ENCODE assay signal across 11 mouse cellular contexts in genomic region chr9:14764765-14765164, GRCm38 (mm10). TPM values are rescaled to one million over a fixed set of nuclear protein-coding genes. Genes with fewer than 3 reads are reported as not detected.
A peak's percentile ranks its signal among the peaks of the same experiment; 100 is the strongest.
DNase-seq lines count a peak whose midpoint lies in the region; ATAC-seq and TF ChIP-seq lines count a peak whose summit lies in the region.
"Had no signal": no experiment of that assay in that cellular context is flagged by ENCODE, and none has a peak within 500 bp of the region (broad histone marks: within the 10 kb centered on the region; RNA-seq: fewer than 3 reads in every experiment).

No protein-coding gene starts in this region.

- H3K9me3 ChIP-seq in kidney, embryonic 16.5 days (ENCODE audit: low read length) = no peaks in the 10 kb centered on the region
- no peaks in the 10 kb centered on the region for H3K9me3 ChIP-seq in MEL (replicated peaks; ENCODE audit: insufficient read depth, low read length)
- no peaks in the 10 kb centered on the region for H3K9me3 ChIP-seq in limb, embryonic 13.5 days
- H3K9me3 ChIP-seq: embryonic facial prominence, embryonic 12.5 days had no signal

- no peak overlapping the region for H3K9ac ChIP-seq in kidney, embryonic 16.5 days (replicated peaks; ENCODE audit: low read length)
- H3K9ac ChIP-seq in MEL (ENCODE audit: control insufficient read depth, low read depth, low read length, poor library complexity, severe bottlenecking) = peak overlapping the region; percentile 35; the same call in 1 of the 2 replicates
- H3K9ac ChIP-seq in limb, embryonic 13.5 days = no peak overlapping the region
- H3K9ac ChIP-seq: embryonic facial prominence, embryonic 12.5 days had no signal

- no peaks in the 10 kb centered on the region for H3K79me2 ChIP-seq in MEL (ENCODE audit: control insufficient read depth, insufficient read depth, low read length, poor library complexity)

- intact Hi-C loops in heart, postnatal 36 days (cut with DNase I) = loop anchor here (2.0 to 5.0 kb wide), 2 partner anchors 66 to 242 kb away; no protein-coding TSS in a partner anchor

- H3K27ac ChIP-seq in kidney, adult 2 months (ENCODE audit: insufficient read depth, low read depth, low read length) = no peak overlapping the region
- no peak overlapping the region for H3K27ac ChIP-seq in kidney, embryonic 16.5 days (ENCODE audit: low read length)
- H3K27ac ChIP-seq in MEL (ENCODE audit: control insufficient read depth, low read depth, low read length) = no peak overlapping the region
- H3K27ac ChIP-seq in limb, embryonic 13.5 days = no peak overlapping the region
- H3K27ac ChIP-seq: embryonic facial prominence, embryonic 12.5 days had no signal

- WGBS in kidney, adult 2 months = 21% methylated on average over 7 of the region's 7 CpGs
- 22% methylated on average over 7 of the region's 7 CpGs for WGBS in kidney, embryonic 16.5 days
- 27% methylated on average over 7 of the region's 7 CpGs for WGBS in limb, embryonic 13.5 days

- no peak for TF ChIP-seq POLR2A in kidney, adult 2 months (IDR thresholded peaks at IDR 0.05; ENCODE audit: low read depth, low read length)
- TF ChIP-seq POLR2A in MEL (IDR thresholded peaks at IDR 0.05; ENCODE audit: control insufficient read depth in 1 of 2, insufficient read depth in 1 of 2, low read depth in 1 of 2, low read length in 2 of 2, poor library complexity in 1 of 2) = no peak

- peak; percentile 84 for TF ChIP-seq RAD21 in MEL (IDR thresholded peaks at IDR 0.05; ENCODE audit: low read depth, low read length)

- no peak overlapping the region for H3K4me2 ChIP-seq in kidney, embryonic 16.5 days (replicated peaks; ENCODE audit: low read depth, low read length)
- H3K4me2 ChIP-seq in limb, embryonic 13.5 days (replicated peaks) = no peak overlapping the region
- H3K4me2 ChIP-seq: embryonic facial prominence, embryonic 12.5 days had no signal

- peak; percentile 42 for DNase-seq in kidney, adult 2 months
- peak; percentile 89 for DNase-seq in MEL (ENCODE audit: low read depth, low spot score)
- DNase-seq in cerebellum, postnatal 36 days = peak; percentile 18 to 38
- DNase-seq in heart, postnatal 36 days = peak; percentile 21 to 58
- peak; percentile 37 for DNase-seq in neural tube, embryonic 10.5 days (ENCODE audit: extremely low spot score, low spot score)

- no peaks in the 10 kb centered on the region for H3K4me1 ChIP-seq in kidney, adult 2 months (ENCODE audit: control insufficient read depth, insufficient read depth, low read length)
- H3K4me1 ChIP-seq in kidney, embryonic 16.5 days (ENCODE audit: insufficient read depth, low read length) = no peaks in the 10 kb centered on the region
- peaks cover 0 to 5% of the 10 kb centered on the region in 2 experiments; a peak in 1 of 4 replicates for H3K4me1 ChIP-seq in MEL (ENCODE audit: control insufficient read depth in 1 of 2, insufficient read depth in 2 of 2, low read length in 2 of 2)
- peaks cover 10% of the 10 kb centered on the region for H3K4me1 ChIP-seq in limb, embryonic 13.5 days

- TF ChIP-seq EP300 in MEL (IDR thresholded peaks at IDR 0.05; ENCODE audit: low read depth in 1 of 2, low read length in 2 of 2) = no peak

- no peaks in the 10 kb centered on the region for H3K36me3 ChIP-seq in kidney, adult 2 months (ENCODE audit: control insufficient read depth, insufficient read depth, low read length)
- no peaks in the 10 kb centered on the region for H3K36me3 ChIP-seq in kidney, embryonic 16.5 days (ENCODE audit: insufficient read depth, low read length)
- no peaks in the 10 kb centered on the region for H3K36me3 ChIP-seq in MEL (ENCODE audit: control insufficient read depth in 1 of 2, insufficient read depth in 2 of 2, low read length in 2 of 2)
- no peaks in the 10 kb centered on the region for H3K36me3 ChIP-seq in limb, embryonic 13.5 days
- H3K36me3 ChIP-seq: embryonic facial prominence, embryonic 12.5 days had no signal

- H3K4me3 ChIP-seq in kidney, adult 2 months (ENCODE audit: insufficient read depth, low read depth, low read length) = no peak overlapping the region
- no peak overlapping the region for H3K4me3 ChIP-seq in kidney, embryonic 16.5 days (ENCODE audit: low read length)
- H3K4me3 ChIP-seq in MEL (ENCODE audit: control insufficient read depth in 1 of 2, insufficient read depth in 1 of 2, low read depth in 2 of 2, low read length in 2 of 2) = no peak overlapping the region
- no peak overlapping the region for H3K4me3 ChIP-seq in limb, embryonic 13.5 days
- H3K4me3 ChIP-seq: embryonic facial prominence, embryonic 12.5 days had no signal

- peak; percentile 34 for TF ChIP-seq CTCF in kidney, adult 2 months (conservative IDR thresholded peaks at IDR 0.05; ENCODE audit: insufficient read depth, insufficient read length, low read depth, low read length)
- peak; percentile 86 to 99 (median 96) for TF ChIP-seq CTCF in MEL (IDR thresholded peaks at IDR 0.05 in 2 of 3, conservative IDR thresholded peaks at IDR 0.05 in 1 of 3; ENCODE audit: control insufficient read depth in 1 of 3, insufficient read depth in 1 of 3, low read depth in 2 of 3, low read length in 3 of 3, poor library complexity in 1 of 3, severe bottlenecking in 1 of 3)

- no peaks in the 10 kb centered on the region for H3K27me3 ChIP-seq in kidney, adult 2 months (replicated peaks; ENCODE audit: control insufficient read depth, insufficient read depth, low read length)
- H3K27me3 ChIP-seq in kidney, embryonic 16.5 days (ENCODE audit: insufficient read depth, low read length) = peaks cover 3% of the 10 kb centered on the region; the same call in 1 of the 2 replicates
- H3K27me3 ChIP-seq in MEL (ENCODE audit: control insufficient read depth in 1 of 2, insufficient read depth in 2 of 2, low read length in 2 of 2) = peaks cover 25 to 27% of the 10 kb centered on the region in 2 experiments
- H3K27me3 ChIP-seq in limb, embryonic 13.5 days = no peaks in the 10 kb centered on the region; the same call in 1 of the 2 replicates
- H3K27me3 ChIP-seq: embryonic facial prominence, embryonic 12.5 days had no signal

- no peak for ATAC-seq in kidney, embryonic 16.5 days (ENCODE audit: low FRiP score, low TSS enrichment)
- 0 out of 2 replicates have a peak, but pooled peaks have one; percentile 40 for ATAC-seq in limb, embryonic 13.5 days (ENCODE audit: low FRiP score, low read depth)
- ATAC-seq in activated CD4-positive, CD25-positive, alpha-beta regulatory T cell, adult 4 months = no peak

TF ChIP-seq in MEL, 35 proteins besides CTCF, POLR2A, EP300 and RAD21 (continues in another document):
- no peak for TF ChIP-seq POLR2AphosphoS2 (IDR thresholded peaks at IDR 0.05; ENCODE audit: low read length)

RNA-seq across cellular contexts. Expression of gene 1700012B09Rik, which starts 6.1 kb away (rescaled TPM):
- polyA plus RNA-seq in kidney, adult 2 months (2012; rRNA removed) = not detected in 2 replicates
- not detected in 2 replicates for polyA plus RNA-seq in kidney, embryonic 16.5 days (2015; fragmentation: Nextera tagmentation; extraction: Ambion mirVana)
- not detected in 2 replicates for total RNA-seq in MEL (2012; rRNA removed)
- polyA plus RNA-seq in MEL (2012; ENCODE audit: insufficient read depth in 1 of 2, insufficient read length in 2 of 2, low read depth in 1 of 2, low replicate concordance in 2 of 2, missing spikeins in 1 of 2) = not detected
- not detected for total RNA-seq in heart, postnatal 36 days (2021)
- polyA plus RNA-seq in limb, embryonic 13.5 days (2015; fragmentation: Nextera tagmentation; extraction: Ambion mirVana) = 0.39 and 0.55 TPM in 2 replicates
- not detected for polyA plus RNA-seq in activated CD4-positive, CD25-positive, alpha-beta regulatory T cell, adult 4 months (2017; shearing (Covaris generic))
- total RNA-seq: left cerebral cortex, postnatal 36 days had no signal
- polyA plus RNA-seq: stomach, embryonic 14.5 days had no signal

RNA-seq across cellular contexts. Expression of gene Fut4, which starts 12.6 kb away (rescaled TPM):
- 0.97 and 1.3 TPM in 2 replicates for polyA plus RNA-seq in kidney, adult 2 months (2012; rRNA removed)
- 3.0 and 3.2 TPM in 2 replicates for polyA plus RNA-seq in kidney, embryonic 16.5 days (2015; fragmentation: Nextera tagmentation; extraction: Ambion mirVana)
- 7.2 and 8.7 TPM in 2 replicates for total RNA-seq in MEL (2012; rRNA removed)
- 10 to 100 TPM in 1 of 2 experiments, not detected in 1; 11.2 TPM for polyA plus RNA-seq in MEL (2012; ENCODE audit: insufficient read depth in 1 of 2, insufficient read length in 2 of 2, low read depth in 1 of 2, low replicate concordance in 2 of 2, missing spikeins in 1 of 2)
- total RNA-seq in heart, postnatal 36 days (2021) = under 1 TPM; 0.50 to 0.60 TPM
- polyA plus RNA-seq in limb, embryonic 13.5 days (2015; fragmentation: Nextera tagmentation; extraction: Ambion mirVana) = 3.8 and 3.9 TPM in 2 replicates
- under 1 TPM; 0.08 to 0.14 TPM for polyA plus RNA-seq in activated CD4-positive, CD25-positive, alpha-beta regulatory T cell, adult 4 months (2017; shearing (Covaris generic))

RNA-seq across cellular contexts. Expression of gene Mre11a, which starts 19.7 kb away (rescaled TPM):
- polyA plus RNA-seq in kidney, adult 2 months (2012; rRNA removed) = 3.1 and 3.5 TPM in 2 replicates
- 23.8 and 25.6 TPM in 2 replicates for polyA plus RNA-seq in kidney, embryonic 16.5 days (2015; fragmentation: Nextera tagmentation; extraction: Ambion mirVana)
- 113 and 123 TPM in 2 replicates for total RNA-seq in MEL (2012; rRNA removed)
- polyA plus RNA-seq in MEL (2012; ENCODE audit: insufficient read depth in 1 of 2, insufficient read length in 2 of 2, low read depth in 1 of 2, low replicate concordance in 2 of 2, missing spikeins in 1 of 2) = 100 to 1,000 TPM in 1 of 2 experiments, 10 to 100 TPM in 1; 88.1 to 288 TPM
- total RNA-seq in heart, postnatal 36 days (2021) = 10 to 100 TPM in 1 of 2 experiments, 1 to 10 TPM in 1; 8.4 to 14.2 TPM
- polyA plus RNA-seq in limb, embryonic 13.5 days (2015; fragmentation: Nextera tagmentation; extraction: Ambion mirVana) = 23.7 and 28.4 TPM in 2 replicates
- polyA plus RNA-seq in activated CD4-positive, CD25-positive, alpha-beta regulatory T cell, adult 4 months (2017; shearing (Covaris generic)) = 10 to 100 TPM; 19.6 to 24.6 TPM

RNA-seq across cellular contexts. Expression of gene Ankrd49, which starts 19.9 kb away (rescaled TPM):
- 4.0 and 5.0 TPM in 2 replicates for polyA plus RNA-seq in kidney, adult 2 months (2012; rRNA removed)
- 40.3 and 40.5 TPM in 2 replicates for polyA plus RNA-seq in kidney, embryonic 16.5 days (2015; fragmentation: Nextera tagmentation; extraction: Ambion mirVana)
- 96.4 and 108 TPM in 2 replicates for total RNA-seq in MEL (2012; rRNA removed)
- 100 to 1,000 TPM; 108 to 139 TPM for polyA plus RNA-seq in MEL (2012; ENCODE audit: insufficient read depth in 1 of 2, insufficient read length in 2 of 2, low read depth in 1 of 2, low replicate concordance in 2 of 2, missing spikeins in 1 of 2)
- 1 to 10 TPM; 7.0 to 8.4 TPM for total RNA-seq in heart, postnatal 36 days (2021)
- polyA plus RNA-seq in limb, embryonic 13.5 days (2015; fragmentation: Nextera tagmentation; extraction: Ambion mirVana) = 44.4 and 46.7 TPM in 2 replicates
- 10 to 100 TPM; 25.5 to 30.9 TPM for polyA plus RNA-seq in activated CD4-positive, CD25-positive, alpha-beta regulatory T cell, adult 4 months (2017; shearing (Covaris generic))

RNA-seq across cellular contexts. Expression of gene Piwil4, which starts 24.2 kb away (rescaled TPM):
- polyA plus RNA-seq in kidney, adult 2 months (2012; rRNA removed) = 0.38 and 0.48 TPM in 2 replicates
- 0.30 TPM in 1 of 2 replicates, not detected in the other for polyA plus RNA-seq in kidney, embryonic 16.5 days (2015; fragmentation: Nextera tagmentation; extraction: Ambion mirVana)
- 30.8 and 31.7 TPM in 2 replicates for total RNA-seq in MEL (2012; rRNA removed)
- polyA plus RNA-seq in MEL (2012; ENCODE audit: insufficient read depth in 1 of 2, insufficient read length in 2 of 2, low read depth in 1 of 2, low replicate concordance in 2 of 2, missing spikeins in 1 of 2) = 10 to 100 TPM in 1 of 2 experiments, not detected in 1; 24.8 TPM
- not detected for total RNA-seq in heart, postnatal 36 days (2021)
- 0.11 TPM in 1 of 2 replicates, not detected in the other for polyA plus RNA-seq in limb, embryonic 13.5 days (2015; fragmentation: Nextera tagmentation; extraction: Ambion mirVana)
- under 1 TPM in 1 of 2 experiments, not detected in 1; 0.45 TPM for polyA plus RNA-seq in activated CD4-positive, CD25-positive, alpha-beta regulatory T cell, adult 4 months (2017; shearing (Covaris generic))
- total RNA-seq: left cerebral cortex, postnatal 36 days had no signal

Comparison
In these comparisons a context has a peak if more than half of its experiments do, and no peak if none do; other contexts are left out.
1. DNase-seq: peak in every context shown above with its lines; median percentile 89 in MEL; 42 in kidney, adult 2 months; 40 in heart, postnatal 36 days; 37 in neural tube, embryonic 10.5 days; 28 in cerebellum, postnatal 36 days.